Mouse (Mus musculus) bone marrow macrophage, adult 2 months (primary cell): ENCODE data around the gene Slc6a16. TPM values are rescaled to one million over a fixed set of nuclear protein-coding genes. Genes with fewer than 3 reads are reported as not detected.
"Not testable (repeated sequence)": the region's sequence is repeated elsewhere in the genome, so short reads cannot be mapped to it uniquely, and the experiment has no call there.

Experiments
- H3K27ac ChIP-seq: 2 replicates; pipeline ENCODE4 v1.5.1; 2012; ENCODE audit warnings: low read depth, low read length; ENCODE audit not compliant: insufficient read depth
- H3K4me1 ChIP-seq: 2 replicates; pipeline ENCODE4 v1.6.1; 2012; ENCODE audit warnings: low read length; ENCODE audit not compliant: control insufficient read depth, insufficient read depth
- H3K4me3 ChIP-seq: 2 replicates; pipeline ENCODE4 v1.5.1; 2012; ENCODE audit warnings: mild to moderate bottlenecking, low read length, moderate library complexity; ENCODE audit not compliant: insufficient read depth
- CTCF ChIP-seq: IDR thresholded peaks from 2 replicates; pipeline ENCODE4 v1.5.1; 2012; ENCODE audit warnings: low read depth, mild to moderate bottlenecking, low read length, moderate library complexity
- POLR2A ChIP-seq: IDR thresholded peaks from 2 replicates; pipeline ENCODE4 v1.6.1; 2012; ENCODE audit warnings: mild to moderate bottlenecking, low read depth, low read length, borderline replicate concordance
- polyA plus RNA-seq: library from polyadenylated mRNA; stranded (reverse); fragments of >200 nt; gene quantifications from 2 replicates; pipeline ENCODE4 v1.2.4, GENCODE M21; 2012; ENCODE audit not compliant: missing spikeins, insufficient read depth, insufficient read length

Gene Slc6a16
- polyA plus RNA-seq, 1 experiment: not detected

- no peak overlapping the region for H3K27ac ChIP-seq
- peaks cover 17% of the 10 kb centered on the region for H3K4me1 ChIP-seq
- no peak for TF ChIP-seq CTCF
- no peak for TF ChIP-seq POLR2A
- no peak overlapping the region for H3K4me3 ChIP-seq
These were observed 484 bp downstream of the Slc6a16 start for GRCm38 (mm10) chr7:45241389-45241749.

DNA sequence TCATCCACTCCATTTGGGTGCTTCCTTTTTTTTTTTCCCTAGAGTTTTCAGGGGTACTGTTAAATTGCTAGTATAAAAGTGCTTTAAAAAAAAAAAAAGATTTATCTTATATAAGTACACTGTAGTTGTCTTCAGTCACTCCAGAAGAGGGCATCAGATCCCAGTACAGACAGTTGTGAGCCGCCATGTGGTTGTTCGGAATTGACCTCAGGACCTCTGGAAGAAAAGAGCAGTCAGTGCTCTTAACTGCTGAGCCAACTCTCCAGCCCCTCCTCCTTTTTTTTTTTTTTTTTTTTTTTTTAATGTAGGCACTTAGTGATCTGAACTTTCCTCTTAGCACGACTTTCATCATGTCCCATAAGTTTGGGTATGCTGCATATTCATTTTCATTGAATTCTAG, 6.8 kb downstream of the Slc6a16 start:
- TF ChIP-seq CTCF: no peak
- TF ChIP-seq POLR2A: no peak
- Histone ChIP-seq H3K27ac (no peak overlapping the region), H3K4me1 (no peaks in the 10 kb centered on the region), H3K4me3 (no peak overlapping the region)

GRCm38 (mm10) chr7:45253806-45254205, 12.9 kb downstream of the Slc6a16 start:
- no peak overlapping the region for H3K27ac ChIP-seq

DNA sequence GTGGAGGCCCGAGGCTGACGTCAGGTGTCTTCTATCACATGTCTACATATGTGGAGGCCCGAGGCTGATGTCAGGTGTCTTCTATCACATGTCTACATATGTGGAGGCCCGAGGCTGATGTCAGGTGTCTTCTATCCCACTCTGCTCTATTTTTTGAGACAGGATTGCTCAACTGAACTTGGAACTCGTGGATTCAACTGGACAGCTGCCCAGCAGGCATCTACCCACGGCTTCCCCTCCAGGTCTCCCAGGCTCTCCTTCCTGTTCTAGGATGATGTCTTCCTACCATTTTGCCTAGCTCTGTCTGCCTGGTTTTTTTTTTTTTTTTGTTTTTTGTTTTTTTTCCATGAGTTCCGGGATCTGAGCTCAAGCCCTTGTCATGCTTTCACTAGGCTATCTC, 14.9 kb downstream of the Slc6a16 start:
- H3K27ac ChIP-seq, H3K4me1 ChIP-seq, H3K4me3 ChIP-seq: not testable (repeated sequence)

More at GRCm38 (mm10) chr7:45253806-45254205, 12.9 kb downstream of the Slc6a16 start:
- no peak overlapping the region for H3K4me3 ChIP-seq
- no peak for TF ChIP-seq POLR2A
- TF ChIP-seq CTCF: no peak
- H3K4me1 ChIP-seq: no peaks in the 10 kb centered on the region

GRCm38 (mm10) chr7:45257063-45257840, 16.4 kb downstream of the Slc6a16 start:
- Histone ChIP-seq H3K4me3 (no peak overlapping the region), H3K27ac (no peak overlapping the region), H3K4me1 (no peaks in the 10 kb centered on the region)
- TF ChIP-seq CTCF (no peak), POLR2A (no peak)

DNA sequence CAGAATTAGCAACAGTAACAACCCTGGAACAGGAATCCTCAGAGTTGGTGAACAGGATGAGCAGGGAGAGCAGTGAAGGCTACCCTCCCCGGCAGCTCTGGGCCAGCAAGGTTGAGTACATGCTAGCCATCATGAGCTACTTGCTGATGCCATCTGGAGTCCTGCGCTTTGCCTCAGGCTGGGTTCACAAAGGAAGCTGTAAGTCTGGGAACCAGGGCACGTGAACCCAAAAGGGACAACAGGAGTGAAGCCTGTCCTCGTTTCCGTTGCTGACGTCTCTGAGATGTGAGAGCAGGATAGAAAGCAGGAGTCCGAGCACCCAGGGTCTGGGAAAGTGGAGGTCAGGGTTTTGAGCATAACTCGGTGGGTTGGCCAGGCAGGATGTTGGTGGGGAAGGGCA, 18.4 kb downstream of the Slc6a16 start:
- TF ChIP-seq CTCF: no peak
- no peak for TF ChIP-seq POLR2A
- Histone ChIP-seq H3K27ac (no peak overlapping the region), H3K4me1 (no peaks in the 10 kb centered on the region), H3K4me3 (no peak overlapping the region)

DNA sequence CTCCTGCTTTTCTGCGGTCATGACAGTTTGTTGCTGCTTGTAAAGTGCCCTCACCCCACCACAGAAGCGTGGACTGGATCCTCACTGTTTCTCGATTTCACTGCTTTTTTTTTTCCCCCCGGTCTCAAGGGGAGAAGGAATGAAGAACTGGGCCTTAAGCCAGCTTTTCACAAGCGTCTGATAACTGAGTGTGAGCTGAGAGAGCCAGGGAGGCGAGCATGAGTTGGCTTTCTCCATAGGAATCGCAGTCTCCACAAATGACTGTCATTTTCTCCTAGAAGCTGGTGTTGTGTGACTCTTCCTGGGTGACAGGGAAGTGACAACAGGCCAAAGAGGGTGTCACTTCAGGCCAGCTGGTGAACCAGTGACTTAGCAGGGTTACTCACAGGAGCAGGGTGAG, 21.4 kb downstream of the Slc6a16 start:
- Histone ChIP-seq H3K27ac (no peak overlapping the region), H3K4me3 (no peak overlapping the region), H3K4me1 (no peaks in the 10 kb centered on the region)
- TF ChIP-seq POLR2A (no peak), CTCF (no peak)

DNA sequence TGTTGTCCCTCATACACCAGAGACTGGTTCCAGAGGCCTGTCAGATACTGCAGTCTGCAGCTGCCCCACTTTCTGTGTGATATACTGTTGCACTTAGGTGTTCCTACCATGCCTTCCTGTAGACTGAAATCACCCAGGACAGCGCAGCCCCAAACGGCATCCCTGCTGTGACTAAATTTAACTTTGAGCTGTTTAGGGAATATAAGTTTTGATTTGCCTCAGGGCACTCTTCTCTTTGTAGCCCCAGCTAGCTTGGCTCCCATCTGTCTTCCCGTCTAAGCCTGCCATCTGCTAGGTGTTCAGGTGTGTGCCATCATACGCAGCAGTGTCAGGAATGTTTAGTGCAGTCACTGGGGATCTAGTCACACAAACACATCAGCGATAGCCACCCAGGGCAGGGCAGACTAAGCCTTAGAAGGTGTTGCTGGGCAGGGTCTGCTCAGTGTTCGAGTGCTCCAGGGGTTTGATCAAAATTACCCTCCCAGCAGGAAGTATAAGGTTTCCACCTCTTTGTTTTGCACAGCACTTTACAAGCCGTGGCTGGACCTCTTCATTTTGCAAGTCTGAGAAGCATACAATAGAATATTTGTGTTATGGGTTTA, 22.2 kb downstream of the Slc6a16 start:
- no peak overlapping the region for H3K4me3 ChIP-seq
- H3K4me1 ChIP-seq: no peaks in the 10 kb centered on the region
- H3K27ac ChIP-seq: no peak overlapping the region
- TF ChIP-seq CTCF: no peak
- TF ChIP-seq POLR2A: no peak

DNA sequence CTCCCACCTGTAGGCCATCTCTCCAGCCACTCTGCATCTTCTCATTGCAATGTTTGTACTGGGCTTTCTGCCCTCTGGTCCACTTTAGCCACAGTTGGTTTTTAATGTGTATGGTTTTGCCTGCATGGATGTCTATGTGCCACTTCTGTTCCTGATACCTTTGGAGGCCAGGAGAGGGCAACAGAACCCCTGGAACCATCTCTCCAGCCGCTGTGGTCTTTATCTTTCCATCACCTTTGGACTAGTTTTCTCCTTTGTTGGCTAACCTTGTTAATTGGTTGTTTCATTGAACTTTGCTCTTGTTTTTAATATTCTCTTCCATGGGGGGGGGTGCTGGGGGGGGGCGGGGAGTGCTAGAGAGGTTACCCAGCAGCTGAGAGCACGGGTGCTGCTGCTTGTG, 23.5 kb downstream of the Slc6a16 start:
- no peak overlapping the region for H3K27ac ChIP-seq
- H3K4me3 ChIP-seq: no peak overlapping the region
- no peaks in the 10 kb centered on the region for H3K4me1 ChIP-seq
- TF ChIP-seq POLR2A: no peak
- TF ChIP-seq CTCF: no peak

- TF ChIP-seq POLR2A (no peak), CTCF (no peak)
- Histone ChIP-seq H3K4me1 (no peaks in the 10 kb centered on the region), H3K27ac (no peak overlapping the region), H3K4me3 (no peak overlapping the region)
These were observed 24.6 kb downstream of the Slc6a16 start for GRCm38 (mm10) chr7:45265518-45265917.
